Comparison of ENCODE assay signal across 10 mouse cellular contexts in the genomic region with DNA sequence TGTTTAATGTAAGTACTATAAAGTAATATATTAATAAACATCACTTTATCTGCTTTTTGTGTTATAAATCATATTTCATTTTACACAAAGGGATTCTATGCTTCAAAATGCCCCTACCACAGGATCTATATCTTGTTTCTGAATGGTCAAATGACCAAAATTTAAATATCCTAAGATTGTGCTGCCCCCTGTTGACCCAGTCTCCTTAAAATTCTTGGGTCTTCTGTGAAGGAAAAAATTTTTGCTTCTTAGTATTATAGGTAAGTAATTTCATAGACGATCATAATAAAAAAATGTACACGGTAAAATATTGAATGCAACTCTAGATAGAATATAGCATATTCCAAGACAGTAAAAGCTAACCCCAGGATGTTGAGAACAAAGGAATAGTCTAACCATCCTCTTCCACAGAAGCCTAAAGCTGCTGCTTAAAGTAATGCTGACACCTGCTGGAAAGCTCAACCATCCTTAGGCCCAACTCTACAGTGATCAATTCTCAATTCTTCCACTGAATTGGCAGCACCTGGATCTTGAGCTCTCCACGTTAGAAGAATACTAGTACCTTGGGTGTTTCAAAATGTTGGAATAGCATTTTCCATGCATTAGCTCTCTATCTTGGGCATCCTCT. TPM values are rescaled to one million over a fixed set of nuclear protein-coding genes. Genes with fewer than 3 reads are reported as not detected.
DNase-seq lines count a peak whose midpoint lies in the region; TF ChIP-seq lines count a peak whose summit lies in the region.
"Had no signal": no experiment of that assay in that cellular context is flagged by ENCODE, and none has a peak within 500 bp of the region (broad histone marks: within the 10 kb centered on the region; RNA-seq: fewer than 3 reads in every experiment).

No protein-coding gene starts in this region.

- no peak overlapping the region for H3K4me3 ChIP-seq in left cerebral cortex, adult 2 months
- H3K4me3 ChIP-seq: heart, embryonic 13.5 days; liver, embryonic 13.5 days had no signal

- no peak overlapping the region for H3K27ac ChIP-seq in left cerebral cortex, adult 2 months
- H3K27ac ChIP-seq: heart, embryonic 13.5 days; liver, embryonic 13.5 days had no signal

- intact Hi-C loops in left cerebral cortex, adult 2 months (cut with DNase I) = loop anchor here (2.0 to 5.0 kb wide), 2 partner anchors 127 to 185 kb away; no protein-coding TSS in a partner anchor
- intact Hi-C loops in left cerebral cortex, postnatal 36 days (cut with DNase I) = loop anchor here (5.0 kb wide), 2 partner anchors 130 to 185 kb away; no protein-coding TSS in a partner anchor

- peak; percentile 36 to 55 for DNase-seq in cerebellum, postnatal 14 days
- DNase-seq in cerebellum, adult 9-11 months = no peak
- no peak for DNase-seq in left cerebral cortex, adult 2 months (ENCODE audit: extremely low spot score in 1 of 2, low spot score in 2 of 2)
- no peak for DNase-seq in left cerebral cortex, adult 11 months (ENCODE audit: low spot score)
- DNase-seq in NIH3T3 (ENCODE audit: low read depth) = peak; percentile 80
- peak; percentile 60 to 63 for DNase-seq in kidney, postnatal 4 days
- DNase-seq in right cerebral cortex, adult 18-20 months = no peak
- no peak for DNase-seq in left cerebral cortex, postnatal 36 days (ENCODE audit: low spot score in 2 of 2)
- DNase-seq: liver, embryonic 13.5 days had no signal

- TF ChIP-seq CTCF in left cerebral cortex, adult 2 months (IDR thresholded peaks at IDR 0.05) = peak; percentile 39

RNA-seq across cellular contexts. Expression of gene Sertad4, which starts 56.7 kb away (rescaled TPM):
- 10 to 100 TPM; 11.6 to 12.1 TPM for total RNA-seq in left cerebral cortex, adult 2 months (2021)
- 10 to 100 TPM; 11.1 to 17.6 TPM for total RNA-seq in left cerebral cortex, postnatal 36 days (2021)

Comparison
In these comparisons a context has a peak if more than half of its experiments do, and no peak if none do; other contexts are left out.
1. DNase-seq: peak in cerebellum, postnatal 14 days (2 of 2), NIH3T3 (single experiment) and kidney, postnatal 4 days (2 of 2); none in cerebellum, adult 9-11 months (single experiment), left cerebral cortex, adult 2 months (0 of 2), left cerebral cortex, adult 11 months (single experiment), right cerebral cortex, adult 18-20 months (single experiment) and left cerebral cortex, postnatal 36 days (0 of 2).